Mouse (Mus musculus) forebrain, embryonic 16.5 days (tissue): ENCODE measurements around the gene Elmo1. TPM values are rescaled to one million over a fixed set of nuclear protein-coding genes. Genes with fewer than 3 reads are reported as not detected.

Source experiments
- ATAC-seq: fragments of 200-750 bp; cut with Nextera tagmentation; 2 replicates; pipeline ENCODE4 v1.8.0; 2017; ENCODE audit warnings: mild to moderate bottlenecking, moderate library complexity
- H3K27ac ChIP-seq: fragments of 300-500 bp; sonication (generic); 2 replicates; pipeline ENCODE4 v1.5.1; 2014; ENCODE audit warnings: low read length, control low read depth
- H3K27me3 ChIP-seq: fragments of 300-500 bp; sonication (generic); replicated peaks from 2 replicates; pipeline ENCODE4 v1.6.1; 2014; ENCODE audit warnings: low read length; ENCODE audit not compliant: control insufficient read depth, insufficient read depth
- H3K36me3 ChIP-seq: fragments of 300-500 bp; sonication (generic); 2 replicates; pipeline ENCODE4 v1.6.1; 2014; ENCODE audit not compliant: control insufficient read depth, insufficient read depth
- H3K4me1 ChIP-seq: fragments of 300-500 bp; sonication (generic); replicated peaks from 2 replicates; pipeline ENCODE4 v1.6.1; 2014; ENCODE audit warnings: low read length; ENCODE audit not compliant: control insufficient read depth, insufficient read depth
- H3K4me2 ChIP-seq: fragments of 300-500 bp; sonication (generic); 2 replicates; pipeline ENCODE4 v1.6.1; 2014; ENCODE audit warnings: mild to moderate bottlenecking, low read length, control low read depth
- H3K4me3 ChIP-seq: fragments of 300-500 bp; sonication (generic); replicated peaks from 2 replicates; pipeline ENCODE4 v1.5.1; 2014; ENCODE audit warnings: mild to moderate bottlenecking, low read length, control low read depth
- H3K9ac ChIP-seq: fragments of 300-500 bp; sonication (generic); replicated peaks from 2 replicates; pipeline ENCODE4 v1.6.1; 2014; ENCODE audit warnings: low read depth, low read length, control low read depth
- H3K9me3 ChIP-seq: fragments of 300-500 bp; sonication (generic); 2 replicates; pipeline ENCODE4 v1.6.1; 2016; ENCODE audit warnings: low read length; ENCODE audit not compliant: control insufficient read depth
- WGBS: fragments of 180-500 bp; shearing (Covaris S2); extraction: QIAGEN DNeasy Blood & Tissue Kit; methylation state at CpG from one replicate; pipeline ENCODE4 v1.1.7; 2014; 5-methylcytosine and 5-hydroxymethylcytosine counted together
- polyA plus RNA-seq: library from polyadenylated mRNA; unstranded; fragments of >200 nt; fragmentation: Nextera tagmentation; extraction: Ambion mirVana; gene quantifications from 2 replicates; pipeline ENCODE4 v1.2.1, GENCODE M21; 2015

Elmo1 gene
- polyA plus RNA-seq, 1 experiment from 2014 or later: 42.4 TPM

DNA sequence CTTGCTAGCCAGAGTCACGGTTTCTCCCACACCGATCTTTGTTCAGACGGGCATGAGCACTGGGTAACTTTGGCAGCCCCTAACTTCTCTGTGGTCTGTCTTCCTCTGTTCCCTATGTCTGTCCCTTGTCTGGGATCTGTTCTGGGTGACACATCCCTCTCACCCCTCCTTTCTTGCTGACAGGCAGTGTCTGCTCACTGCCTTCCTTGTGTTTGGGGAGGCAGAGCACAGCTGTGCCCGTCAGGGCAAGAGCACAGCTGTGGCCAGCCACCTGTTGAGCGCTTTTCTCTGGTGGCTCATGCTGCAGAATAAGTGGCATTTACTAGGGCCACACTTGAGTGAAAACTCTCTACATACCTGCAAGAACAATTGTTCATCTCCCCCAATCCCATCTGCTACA is 116.7 kb downstream of the Elmo1 start:
- Histone ChIP-seq H3K27ac (no peak overlapping the region), H3K4me1 (peaks cover 6% of the 10 kb centered on the region), H3K36me3 (no peaks in the 10 kb centered on the region), H3K4me3 (no peak overlapping the region), H3K9ac (no peak overlapping the region), H3K4me2 (no peak overlapping the region), H3K9me3 (no peaks in the 10 kb centered on the region), H3K27me3 (no peaks in the 10 kb centered on the region)
- 75% methylated on average over 5 of the region's 5 CpGs for WGBS
- no peak for ATAC-seq

DNA sequence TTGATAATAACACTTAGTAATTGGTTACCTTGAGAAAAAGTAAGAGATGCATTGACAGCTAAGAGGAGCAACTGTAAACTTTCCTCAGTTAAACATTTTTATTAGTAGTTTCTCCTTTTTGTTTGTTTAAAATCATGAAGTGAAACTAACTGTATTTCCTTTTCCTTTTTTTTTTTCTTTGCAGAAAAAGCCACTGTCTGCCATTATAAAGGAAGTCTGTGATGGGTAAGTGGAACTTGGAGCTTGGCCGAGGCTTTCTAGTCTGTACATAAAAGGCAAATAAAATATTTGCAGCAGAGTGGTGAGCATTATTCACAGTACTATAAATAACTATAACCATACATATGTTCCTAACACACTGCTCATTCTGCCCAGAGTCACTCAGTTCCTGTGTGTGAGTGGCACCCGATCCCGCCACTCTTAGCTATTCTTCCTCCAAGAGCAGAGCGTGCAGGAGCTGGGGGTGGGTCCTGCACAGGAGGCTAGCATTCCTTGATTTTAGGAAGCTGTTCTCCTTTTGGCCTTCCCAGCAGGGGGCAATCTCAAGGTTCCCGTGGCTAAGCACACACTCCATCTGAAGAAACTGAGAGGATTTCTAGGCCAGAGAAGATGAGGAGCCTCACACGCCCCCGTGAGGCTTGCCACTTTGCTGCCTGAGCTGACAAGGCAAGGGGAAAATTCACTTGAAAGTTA is 117.7 kb downstream of the Elmo1 start:
- Histone ChIP-seq H3K4me3 (no peak overlapping the region), H3K27ac (peak overlapping the region; percentile 24; the same call in 1 of the 2 replicates), H3K4me2 (no peak overlapping the region), H3K9ac (no peak overlapping the region), H3K4me1 (peaks cover 6% of the 10 kb centered on the region), H3K36me3 (no peaks in the 10 kb centered on the region), H3K27me3 (no peaks in the 10 kb centered on the region), H3K9me3 (no peaks in the 10 kb centered on the region)
- 45% methylated on average over 7 of the region's 7 CpGs for WGBS
- peak; percentile 61 for ATAC-seq

DNA sequence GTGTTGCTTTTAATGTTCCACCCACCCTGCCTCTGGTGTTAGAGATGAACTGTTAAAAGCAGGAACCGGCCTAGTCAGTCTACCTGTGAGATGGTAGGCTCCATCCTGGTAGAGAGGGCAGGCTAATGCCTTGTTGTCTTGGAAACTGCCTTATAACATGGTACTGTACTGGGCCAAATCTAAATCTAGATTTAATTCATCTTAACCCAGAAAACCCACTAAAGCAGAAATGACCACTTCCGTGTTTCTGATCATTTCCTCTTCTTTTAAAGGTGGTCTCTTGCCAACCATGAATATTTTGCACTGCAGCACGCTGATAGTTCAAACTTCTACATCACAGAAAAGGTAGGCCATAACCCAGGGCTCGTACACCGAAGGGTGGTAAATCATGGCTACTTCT is 118.5 kb downstream of the Elmo1 start:
- H3K4me2 ChIP-seq: no peak overlapping the region
- WGBS: 92% methylated on average over 5 of the region's 5 CpGs

DNA sequence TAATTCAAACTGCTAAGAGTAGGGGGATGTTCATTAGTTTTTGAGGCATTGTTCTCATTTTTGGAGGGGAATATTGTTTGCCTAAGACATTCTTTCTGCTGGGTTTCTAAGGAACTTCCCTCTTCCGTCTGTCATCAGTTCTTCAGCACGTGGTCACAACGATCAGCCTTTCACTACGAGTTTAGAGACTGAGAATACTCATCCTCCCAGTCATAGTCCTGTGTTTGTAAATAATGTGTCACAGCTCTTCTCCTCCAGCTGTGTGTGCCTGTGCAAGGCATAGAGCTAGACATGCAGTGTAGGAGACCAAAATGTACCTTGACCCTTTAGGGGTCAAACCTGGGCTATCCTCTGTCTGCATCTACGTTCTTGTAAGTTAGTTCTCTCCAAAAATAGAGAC is 121.4 kb downstream of the Elmo1 start:
- peak; percentile 30 for ATAC-seq

More for the DNA sequence above, 118.5 kb downstream of the Elmo1 start:
- Histone ChIP-seq H3K27me3 (no peaks in the 10 kb centered on the region), H3K9ac (no peak overlapping the region), H3K9me3 (no peaks in the 10 kb centered on the region), H3K4me3 (no peak overlapping the region), H3K36me3 (no peaks in the 10 kb centered on the region), H3K27ac (no peak overlapping the region), H3K4me1 (peaks cover 6% of the 10 kb centered on the region)
- ATAC-seq: no peak

DNA sequence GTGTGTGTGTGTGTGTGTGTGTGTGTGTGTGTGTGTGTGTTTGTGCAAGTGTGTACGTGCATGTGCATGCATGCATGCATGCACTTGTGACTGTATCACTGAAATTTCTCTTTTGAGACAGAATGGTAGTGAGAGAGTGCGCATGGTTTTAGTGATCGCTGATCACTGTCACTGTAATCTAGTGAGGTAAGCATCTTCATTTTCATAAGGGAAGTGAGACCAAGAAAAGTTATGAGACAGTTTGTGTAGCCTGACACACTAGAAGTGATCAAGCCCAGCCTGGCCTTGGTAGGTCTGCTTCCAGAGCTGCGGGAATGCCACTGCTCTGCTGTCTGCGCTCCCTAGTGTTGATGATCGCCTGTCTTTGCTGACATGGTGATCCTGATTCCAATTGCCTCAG is 122.3 kb downstream of the Elmo1 start:
- Histone ChIP-seq H3K4me2 (no peak overlapping the region), H3K9me3 (no peaks in the 10 kb centered on the region), H3K9ac (no peak overlapping the region), H3K27me3 (no peaks in the 10 kb centered on the region), H3K36me3 (no peaks in the 10 kb centered on the region), H3K4me1 (peaks cover 6% of the 10 kb centered on the region), H3K4me3 (no peak overlapping the region), H3K27ac (no peak overlapping the region)
- ATAC-seq: no peak
- WGBS: 89% methylated on average over 6 of the region's 6 CpGs

More for the DNA sequence above, 121.4 kb downstream of the Elmo1 start:
- Histone ChIP-seq H3K4me3 (no peak overlapping the region), H3K27ac (no peak overlapping the region), H3K4me1 (peaks cover 6% of the 10 kb centered on the region), H3K9ac (no peak overlapping the region), H3K27me3 (no peaks in the 10 kb centered on the region), H3K9me3 (no peaks in the 10 kb centered on the region), H3K4me2 (no peak overlapping the region), H3K36me3 (no peaks in the 10 kb centered on the region)
- WGBS: 81% methylated on average over 5 of the region's 5 CpGs

DNA sequence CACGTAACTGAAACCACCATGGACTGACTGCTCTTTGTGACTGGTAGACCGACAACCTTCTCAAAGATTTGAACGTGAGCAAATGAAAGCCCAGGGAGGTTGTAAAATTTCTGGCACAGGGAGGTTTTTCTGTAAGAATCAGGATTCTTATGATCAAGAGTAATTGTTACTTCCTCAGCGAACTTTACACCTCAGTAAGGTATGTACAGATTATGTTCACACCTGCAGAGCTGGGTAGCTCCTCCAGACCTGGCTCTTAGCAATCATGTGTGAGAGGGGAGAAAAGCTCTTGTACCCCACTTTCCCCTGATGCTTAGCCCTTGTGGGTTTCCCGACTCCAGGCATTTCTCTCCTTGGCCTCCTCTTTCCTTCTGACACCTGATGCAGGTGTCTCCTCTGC is 123.5 kb downstream of the Elmo1 start:
- Histone ChIP-seq H3K4me2 (no peak overlapping the region), H3K27ac (no peak overlapping the region), H3K36me3 (no peaks in the 10 kb centered on the region), H3K27me3 (no peaks in the 10 kb centered on the region), H3K9ac (no peak overlapping the region), H3K4me1 (peaks cover under 1% of the 10 kb centered on the region; the same call in 1 of the 2 replicates), H3K9me3 (no peaks in the 10 kb centered on the region), H3K4me3 (no peak overlapping the region)
- ATAC-seq: no peak
- 89% methylated on average over 5 of the region's 5 CpGs for WGBS

DNA sequence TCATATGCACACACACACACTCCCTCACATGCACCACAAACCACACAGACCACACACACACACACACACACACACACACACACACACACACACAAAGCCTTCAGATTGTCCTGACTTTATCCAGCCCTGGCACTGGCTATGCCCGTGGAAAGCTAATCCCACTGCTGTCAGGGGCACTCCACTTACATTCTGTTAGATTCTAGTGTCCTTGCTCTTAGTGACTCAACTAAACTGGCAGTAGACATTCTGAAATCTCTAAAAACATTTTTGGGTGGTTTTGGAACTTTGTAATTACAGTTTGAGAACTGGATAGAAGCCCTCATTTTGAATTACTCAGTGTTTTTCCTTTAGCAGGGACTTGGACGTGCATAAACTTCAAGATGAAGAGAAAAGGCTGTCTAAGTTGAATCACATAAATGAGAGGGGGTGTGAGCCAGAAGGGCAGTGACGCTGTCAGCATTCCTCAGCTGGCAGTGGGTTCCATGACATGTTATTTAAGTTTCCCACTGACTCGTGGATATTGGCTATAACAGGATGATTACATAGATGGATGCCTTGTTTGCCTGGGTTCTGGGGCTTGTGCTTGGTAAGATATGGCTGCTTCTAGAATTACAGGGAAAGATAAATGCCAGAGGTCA is 127.2 kb downstream of the Elmo1 start:
- H3K27me3 ChIP-seq: no peaks in the 10 kb centered on the region
- no peak overlapping the region for H3K27ac ChIP-seq
- H3K36me3 ChIP-seq: no peaks in the 10 kb centered on the region
- H3K4me3 ChIP-seq: no peak overlapping the region
- ATAC-seq: no peak
- H3K9ac ChIP-seq: no peak overlapping the region
- WGBS: 49% methylated on average over 4 of the region's 4 CpGs
- no peak overlapping the region for H3K4me2 ChIP-seq
- no peaks in the 10 kb centered on the region for H3K9me3 ChIP-seq
- no peaks in the 10 kb centered on the region for H3K4me1 ChIP-seq

DNA sequence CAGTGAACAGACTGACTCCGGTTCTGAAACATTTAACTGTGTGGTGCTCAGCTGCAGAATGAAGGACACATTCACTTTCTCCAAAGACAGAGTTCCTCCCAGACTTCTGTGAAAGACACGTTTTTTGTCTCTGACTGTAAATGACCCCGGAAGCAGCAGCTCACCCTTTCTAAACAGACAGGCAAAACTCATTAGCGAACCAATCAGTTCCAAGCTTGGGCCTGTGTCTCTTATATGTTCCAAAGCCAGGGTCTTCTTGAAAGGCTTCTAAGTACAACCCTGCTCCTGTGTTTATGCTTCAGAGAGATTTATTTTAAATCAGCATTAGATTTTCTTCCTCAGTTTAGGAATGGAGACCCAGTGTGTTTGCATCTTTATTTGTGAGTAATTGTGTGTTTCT is 127.7 kb downstream of the Elmo1 start:
- Histone ChIP-seq H3K4me1 (no peaks in the 10 kb centered on the region), H3K36me3 (no peaks in the 10 kb centered on the region), H3K9me3 (no peaks in the 10 kb centered on the region), H3K4me3 (no peak overlapping the region), H3K27ac (no peak overlapping the region), H3K27me3 (no peaks in the 10 kb centered on the region), H3K4me2 (no peak overlapping the region), H3K9ac (no peak overlapping the region)
- WGBS: 63% methylated on average over 4 of the region's 4 CpGs
- ATAC-seq: no peak

DNA sequence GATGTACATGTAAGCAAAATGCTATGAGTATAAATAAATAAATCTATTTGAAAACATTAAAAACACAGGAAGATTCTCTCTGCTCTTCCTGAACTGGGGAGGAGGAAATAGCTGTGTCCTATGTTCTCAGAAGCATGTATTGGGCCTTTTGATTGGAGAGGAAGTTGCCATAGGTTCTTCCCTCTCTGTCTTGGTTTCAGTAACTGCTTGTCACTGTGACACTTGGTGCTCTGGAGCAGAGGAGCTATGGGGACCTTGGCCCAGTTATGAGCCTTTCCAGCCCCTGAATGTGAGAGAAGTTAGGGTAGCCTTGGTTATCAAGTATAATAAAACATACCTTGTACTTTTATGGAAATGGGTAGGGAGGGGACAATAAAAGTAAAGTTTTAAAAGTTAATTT is 130.0 kb downstream of the Elmo1 start:
- Histone ChIP-seq H3K9ac (no peak overlapping the region), H3K4me2 (no peak overlapping the region), H3K4me1 (no peaks in the 10 kb centered on the region), H3K27me3 (no peaks in the 10 kb centered on the region), H3K9me3 (no peaks in the 10 kb centered on the region), H3K4me3 (no peak overlapping the region), H3K27ac (no peak overlapping the region), H3K36me3 (no peaks in the 10 kb centered on the region)
- ATAC-seq: no peak
